21 mouse cellular contexts compared by ENCODE assay signal in the genomic region with DNA sequence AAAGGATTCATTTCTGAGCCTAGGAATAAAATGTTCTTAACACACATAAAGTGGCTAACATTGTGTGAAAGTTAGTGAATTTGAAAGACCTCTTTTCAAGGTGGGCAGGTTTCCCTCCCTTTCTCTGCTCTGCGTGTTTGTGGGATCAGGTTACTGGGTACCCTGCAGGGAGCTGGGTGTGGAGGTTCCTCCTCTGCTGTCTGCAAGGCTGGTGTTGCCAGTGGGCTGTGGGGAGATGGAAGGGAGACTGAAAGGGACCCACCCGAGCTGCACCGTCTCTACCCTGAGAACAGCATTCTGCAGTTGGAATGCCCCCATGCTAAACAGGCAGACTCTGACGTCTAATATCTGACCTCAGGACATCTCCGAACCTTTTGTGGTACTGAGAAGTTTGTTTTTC.
DNase-seq lines count a peak whose midpoint lies in the region.
"Had no signal": no experiment of that assay in that cellular context is flagged by ENCODE, and none has a peak within 500 bp of the region (broad histone marks: within the 10 kb centered on the region; RNA-seq: fewer than 3 reads in every experiment).

No protein-coding gene starts in this region.

- H3K27ac ChIP-seq in heart, embryonic 10.5 days, result no peak overlapping the region
- peak overlapping the region; percentile 48; the same call in 1 of the 2 replicates for H3K27ac ChIP-seq in limb, embryonic 10.5 days
- H3K27ac ChIP-seq: embryonic facial prominence, embryonic 12.5 days; heart, adult 2 months; hindbrain, embryonic 10.5 days; hindbrain, embryonic 13.5 days had no signal

- H3K4me3 ChIP-seq in heart, embryonic 10.5 days, result no peak overlapping the region
- no peak overlapping the region for H3K4me3 ChIP-seq in limb, embryonic 10.5 days
- H3K4me3 ChIP-seq: embryonic facial prominence, embryonic 12.5 days; erythroblast, embryonic 14.5 days; heart, adult 2 months; hindbrain, embryonic 10.5 days; hindbrain, embryonic 13.5 days had no signal

- H3K36me3 ChIP-seq in heart, embryonic 10.5 days, result no peaks in the 10 kb centered on the region
- peaks cover 3% of the 10 kb centered on the region; the same call in 1 of the 2 replicates for H3K36me3 ChIP-seq in limb, embryonic 10.5 days
- H3K36me3 ChIP-seq: embryonic facial prominence, embryonic 12.5 days had no signal

- peak; percentile 62 for DNase-seq in heart, embryonic 10.5 days (ENCODE audit: low spot score)
- no peak for DNase-seq in heart, postnatal 4 days
- DNase-seq in testis, postnatal 10 days (ENCODE audit: low spot score), result peak; percentile 34
- DNase-seq in testis, postnatal 14 days (ENCODE audit: low spot score), result no peak
- DNase-seq in R1 (ENCODE audit: low read depth, low spot score), result peak; percentile 54
- DNase-seq in limb, embryonic 10.5 days (ENCODE audit: low spot score), result no peak
- DNase-seq in retina, embryonic 14.5 days (ENCODE audit: low spot score), result no peak
- DNase-seq in cerebellum, postnatal 10 days, result no peak
- DNase-seq: adrenal gland, adult 8-10 months; adrenal gland, postnatal 25 days; cerebellum, adult 11-12 months; cerebellum, adult 8-10 months; cerebellum, postnatal 14 days; gastrocnemius, postnatal 10 days; gastrocnemius, postnatal 36 days; heart, adult 2 months had no signal

- WGBS in heart, embryonic 10.5 days, result 60% methylated on average over 5 of the region's 5 CpGs
- 55% methylated on average over 5 of the region's 5 CpGs for WGBS in limb, embryonic 10.5 days

- peaks cover 15% of the 10 kb centered on the region; the same call in 1 of the 2 replicates for H3K4me1 ChIP-seq in heart, embryonic 10.5 days
- peaks cover 44% of the 10 kb centered on the region for H3K4me1 ChIP-seq in limb, embryonic 10.5 days

- no peaks in the 10 kb centered on the region for H3K27me3 ChIP-seq in heart, embryonic 10.5 days (ENCODE audit: insufficient read depth, poor library complexity, severe bottlenecking)
- H3K27me3 ChIP-seq in limb, embryonic 10.5 days (ENCODE audit: low read depth, poor library complexity, severe bottlenecking), result peaks cover 69% of the 10 kb centered on the region
- H3K27me3 ChIP-seq: embryonic facial prominence, embryonic 12.5 days; hindbrain, embryonic 13.5 days had no signal

- no peaks in the 10 kb centered on the region for H3K9me3 ChIP-seq in heart, embryonic 10.5 days
- no peaks in the 10 kb centered on the region for H3K9me3 ChIP-seq in limb, embryonic 10.5 days (replicated peaks)
- H3K9me3 ChIP-seq: embryonic facial prominence, embryonic 12.5 days; G1E; hindbrain, embryonic 10.5 days; hindbrain, embryonic 13.5 days had no signal

Comparison
In these comparisons a context has a peak if more than half of its experiments do, and no peak if none do; other contexts are left out.
1. DNase-seq: peak in heart, embryonic 10.5 days (single experiment), testis, postnatal 10 days (single experiment) and R1 (single experiment); none in heart, postnatal 4 days (single experiment), testis, postnatal 14 days (single experiment), limb, embryonic 10.5 days (single experiment), retina, embryonic 14.5 days (single experiment) and cerebellum, postnatal 10 days (0 of 2).